Mouse (Mus musculus): ENCODE measurements around the gene Syn1. TPM values are rescaled to one million over a fixed set of nuclear protein-coding genes. Genes with fewer than 3 reads are reported as not detected.

The Syn1 gene
- 0.06 and 0.09 TPM in 2 replicates for polyA plus RNA-seq (2015; fragmentation: Nextera tagmentation; extraction: Ambion mirVana)

DNA sequence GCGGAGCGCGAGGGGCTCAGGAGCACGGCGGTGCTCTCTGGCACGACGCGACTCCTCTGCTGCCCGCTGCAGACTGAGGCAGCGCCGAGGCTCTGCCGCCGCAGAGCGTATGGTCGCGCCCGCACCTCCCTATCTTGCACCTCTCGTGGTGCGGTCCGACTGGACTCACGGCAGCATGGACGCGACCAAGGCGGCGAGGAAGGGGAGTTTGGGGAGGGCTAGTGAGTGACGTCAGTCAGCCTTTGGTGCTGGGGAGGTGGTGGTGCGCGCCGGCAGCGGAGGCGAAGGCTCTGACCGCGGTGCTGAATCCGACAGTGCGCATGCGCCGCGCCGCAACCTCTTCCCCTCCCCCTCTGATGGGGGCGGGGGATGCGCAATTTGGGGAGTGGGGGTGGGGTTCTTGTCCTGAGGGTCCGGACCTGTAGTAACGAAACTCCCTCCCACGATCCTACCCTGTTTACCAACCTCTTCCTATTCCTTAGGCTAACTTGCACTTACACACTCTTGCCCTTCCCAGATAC is at the start of gene Syn1:
Gene Syn1, minus strand, starts transcription at position 161 of the 521 bp plus-strand sequence.
- H3K9ac ChIP-seq = no peak within 1 kb of the TSS
- peak; percentile 63 for ATAC-seq (ENCODE audit: insufficient read depth)
- WGBS (ENCODE audit: insufficient replicate concordance) = 18% methylated on average over 44 of the region's 44 CpGs

DNA sequence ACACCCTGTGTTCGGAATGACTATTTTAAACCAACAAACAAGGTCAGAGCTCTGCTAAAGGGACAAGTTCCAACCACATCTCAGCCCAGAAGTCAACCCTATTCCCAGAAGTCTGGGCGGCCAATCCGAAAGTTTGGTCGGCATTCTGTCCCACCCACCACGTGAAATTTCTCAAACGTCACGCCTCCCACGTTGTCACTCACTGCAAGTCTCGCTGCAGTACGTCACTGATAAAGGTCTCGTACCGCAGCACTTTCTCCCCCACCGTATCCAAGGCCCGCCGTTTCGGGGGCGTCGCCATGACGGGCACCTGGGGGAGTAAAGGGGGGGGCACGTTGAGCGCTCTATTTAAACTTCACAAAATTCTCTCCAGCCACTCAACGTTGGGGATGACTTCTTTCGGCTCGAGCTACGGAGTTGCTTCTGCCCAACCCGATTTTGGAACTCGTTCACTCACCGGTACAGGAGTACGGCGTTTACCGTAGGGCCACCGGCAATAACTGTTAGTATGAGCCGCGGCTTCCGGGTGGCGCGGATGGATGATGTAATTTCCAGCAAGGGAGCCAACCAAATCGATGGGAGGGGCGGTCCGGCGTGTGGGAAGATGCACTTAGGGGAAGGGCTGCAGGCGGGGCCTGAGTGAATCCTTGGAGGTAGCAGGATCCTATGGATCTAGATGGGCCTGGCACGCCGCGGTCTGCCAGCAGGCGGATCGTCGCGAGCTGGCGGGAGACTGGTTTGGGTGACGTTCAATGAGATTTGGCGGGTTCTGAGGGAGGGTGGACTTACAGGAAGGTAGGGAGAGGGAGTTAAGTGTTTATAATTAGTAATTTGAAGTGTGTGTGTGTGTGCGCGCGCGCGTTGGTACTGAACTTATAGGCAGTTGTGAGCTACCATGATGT is 40.9 kb upstream of the Syn1 start, which contains the start of gene Uxt:
Gene Uxt, minus strand, starts transcription at position 541 of the 902 bp plus-strand sequence.
- Histone ChIP-seq H3K4me3 (replicated peaks) (peak within 1 kb of the TSS; percentile 66), H3K9ac (peak within 1 kb of the TSS; percentile 54), H3K9me3 (replicated peaks) (no peaks in the 10 kb centered on the region), H3K4me2 (peak within 1 kb of the TSS; percentile 66), H3K27ac (replicated peaks) (peak within 1 kb of the TSS; percentile 88), H3K36me3 (replicated peaks) (peaks cover 14% of the 10 kb centered on the region), H3K27me3 (no peaks in the 10 kb centered on the region), H3K4me1 (replicated peaks) (peaks cover 3% of the 10 kb centered on the region; the same call in 1 of the 2 replicates)
- WGBS (ENCODE audit: insufficient replicate concordance) = 16% methylated on average over 57 of the region's 57 CpGs
- peak; percentile 92 for ATAC-seq (ENCODE audit: insufficient read depth)

More for the DNA sequence above, at the start of gene Syn1:
- H3K4me3 ChIP-seq (replicated peaks) = peak within 1 kb of the TSS; percentile 36
- H3K36me3 ChIP-seq (replicated peaks) = no peaks in the 10 kb centered on the region
- no peaks in the 10 kb centered on the region for H3K9me3 ChIP-seq (replicated peaks)
- H3K27me3 ChIP-seq = peaks cover 48% of the 10 kb centered on the region
- no peaks in the 10 kb centered on the region for H3K4me1 ChIP-seq (replicated peaks)
- H3K4me2 ChIP-seq = peak within 1 kb of the TSS; percentile 56
- no peak within 1 kb of the TSS for H3K27ac ChIP-seq (replicated peaks)

DNA sequence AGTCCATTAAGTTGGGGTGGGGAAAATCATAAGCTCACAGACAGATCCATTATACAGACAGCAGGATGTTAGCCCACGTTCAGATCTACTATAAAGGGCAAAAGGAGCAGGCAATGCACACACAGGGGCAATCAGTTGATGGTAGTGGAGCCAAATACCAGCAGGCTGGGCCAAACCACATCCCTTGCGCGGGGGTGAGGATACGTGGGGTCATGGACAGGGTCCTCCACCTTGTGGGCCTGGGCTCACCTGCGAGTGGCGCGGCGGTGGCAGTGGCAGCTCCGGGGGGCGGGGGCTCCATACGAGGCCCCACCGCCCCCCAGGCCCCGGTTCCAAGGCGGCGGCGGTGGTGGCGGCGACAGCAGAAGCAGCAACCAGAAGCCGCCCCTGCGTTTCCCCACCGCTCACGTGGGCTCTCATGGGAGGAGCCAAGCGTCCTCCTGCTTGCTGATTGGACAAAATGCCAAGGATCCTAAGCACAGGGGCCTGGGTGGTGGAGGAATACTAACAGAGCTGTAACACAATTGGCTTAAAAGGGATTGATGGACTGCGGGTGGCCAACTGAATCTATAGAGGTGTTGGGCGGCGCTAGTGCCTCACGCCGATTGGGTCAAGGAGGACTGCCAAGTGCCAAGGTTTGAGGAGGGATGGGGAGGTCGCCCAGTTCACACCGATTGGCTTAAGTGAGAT is 29.5 kb upstream of the Syn1 start, which contains the start of gene Elk1:
Gene Elk1, minus strand, starts transcription at position 418 of the 690 bp plus-strand sequence.
- H3K27ac ChIP-seq (replicated peaks) = no peak within 1 kb of the TSS

DNA sequence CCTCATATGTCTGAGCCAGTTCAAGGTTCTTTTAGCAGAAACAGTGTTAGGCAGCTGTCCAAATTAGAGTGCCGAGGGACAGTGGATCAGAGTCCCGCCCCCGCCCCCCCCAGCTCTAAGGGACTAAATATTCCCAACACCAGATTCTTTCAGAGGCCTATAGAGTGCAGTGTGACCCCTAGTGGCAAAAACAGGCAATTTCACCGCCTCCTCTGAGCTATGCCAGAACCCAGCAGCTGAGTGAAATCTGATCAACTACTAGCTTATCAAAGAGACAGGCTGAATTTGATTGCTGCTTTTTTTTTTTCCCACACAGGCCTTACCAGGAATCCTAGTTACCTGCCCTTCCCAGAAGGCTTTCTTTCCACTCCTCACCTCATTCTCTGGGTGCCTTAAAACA is 25.3 kb upstream of the Syn1 start:
- Histone ChIP-seq H3K27me3 (no peaks in the 10 kb centered on the region), H3K4me1 (replicated peaks) (peaks cover 5% of the 10 kb centered on the region; the same call in 1 of the 2 replicates), H3K4me3 (replicated peaks) (no peak overlapping the region), H3K9ac (no peak overlapping the region), H3K27ac (replicated peaks) (no peak overlapping the region), H3K36me3 (replicated peaks) (no peaks in the 10 kb centered on the region), H3K4me2 (no peak overlapping the region), H3K9me3 (replicated peaks) (no peaks in the 10 kb centered on the region)
- no peak for ATAC-seq (ENCODE audit: insufficient read depth)
- WGBS (ENCODE audit: insufficient replicate concordance) = 6% methylated on average over 4 of the region's 4 CpGs

More for the DNA sequence above, 29.5 kb upstream of the Syn1 start, which contains the start of gene Elk1:
- H3K4me1 ChIP-seq (replicated peaks) = peaks cover 6% of the 10 kb centered on the region; the same call in 1 of the 2 replicates
- H3K27me3 ChIP-seq = no peaks in the 10 kb centered on the region
- peak; percentile 91 for ATAC-seq (ENCODE audit: insufficient read depth)
- 20% methylated on average over 30 of the region's 30 CpGs for WGBS (ENCODE audit: insufficient replicate concordance)
- H3K4me3 ChIP-seq (replicated peaks) = peak within 1 kb of the TSS; percentile 69
- peak within 1 kb of the TSS; percentile 76 for H3K4me2 ChIP-seq
- H3K9me3 ChIP-seq (replicated peaks) = no peaks in the 10 kb centered on the region
- no peaks in the 10 kb centered on the region for H3K36me3 ChIP-seq (replicated peaks)
- peak within 1 kb of the TSS; percentile 63 for H3K9ac ChIP-seq

DNA sequence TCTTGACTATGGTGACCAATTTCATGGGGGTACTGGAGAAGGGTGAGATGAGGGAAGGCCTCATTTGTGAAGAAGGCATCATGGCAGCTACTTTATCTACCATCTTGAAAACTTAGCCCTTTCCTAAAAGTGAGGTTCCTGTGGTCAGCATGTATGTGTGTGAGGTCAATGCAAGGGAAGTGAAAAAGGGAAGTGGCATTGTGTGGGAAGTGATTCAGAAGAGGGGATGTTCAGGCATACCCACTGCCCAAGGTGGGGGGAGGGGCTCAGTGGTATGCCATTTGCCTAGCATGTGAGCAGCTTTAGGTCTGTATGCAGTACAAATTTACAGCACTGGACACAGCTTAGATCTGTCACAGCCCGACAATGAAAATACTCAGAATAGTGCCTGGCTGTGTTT is 11.2 kb upstream of the Syn1 start:
- no peak for ATAC-seq (ENCODE audit: insufficient read depth)
- WGBS (ENCODE audit: insufficient replicate concordance) = 33% methylated on average over 1 of the region's 1 CpGs
- H3K9me3 ChIP-seq (replicated peaks) = no peaks in the 10 kb centered on the region

DNA sequence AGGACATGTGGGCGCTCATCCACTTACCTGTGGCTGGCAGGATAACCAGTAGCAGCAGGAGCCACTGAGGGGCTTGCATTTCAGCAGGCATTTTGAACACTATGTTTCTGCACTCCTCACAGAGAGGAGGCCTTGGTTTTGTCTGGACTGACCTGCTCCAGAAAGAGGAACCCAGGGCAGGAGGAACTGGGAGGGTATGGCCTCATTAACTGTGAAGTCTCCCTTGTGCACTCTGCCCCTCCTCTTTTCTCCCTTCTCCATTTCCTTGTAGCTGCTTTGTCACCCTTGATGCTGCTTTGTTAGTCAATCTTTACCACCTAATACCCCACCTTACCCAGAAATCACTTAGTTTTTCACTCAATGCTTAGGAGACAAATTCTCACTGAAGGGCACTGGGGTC is 10.6 kb upstream of the Syn1 start, which contains the start of gene Cfp:
Gene Cfp, minus strand, starts transcription at position 192 of the 400 bp plus-strand sequence.
- peak within 1 kb of the TSS; percentile 7; the same call in 1 of the 2 replicates for H3K4me3 ChIP-seq (replicated peaks)
- no peak within 1 kb of the TSS for H3K9ac ChIP-seq
- H3K27ac ChIP-seq (replicated peaks) = no peak within 1 kb of the TSS; the same call in 1 of the 2 replicates
- no peaks in the 10 kb centered on the region for H3K9me3 ChIP-seq (replicated peaks)
- H3K4me2 ChIP-seq = no peak within 1 kb of the TSS
- WGBS (ENCODE audit: insufficient replicate concordance) = 41% methylated on average over 1 of the region's 1 CpGs
- ATAC-seq (ENCODE audit: insufficient read depth) = no peak; the same call in 1 of the 2 replicates
- no peaks in the 10 kb centered on the region for H3K4me1 ChIP-seq (replicated peaks)
- H3K36me3 ChIP-seq (replicated peaks) = no peaks in the 10 kb centered on the region
- H3K27me3 ChIP-seq = no peaks in the 10 kb centered on the region

More for the DNA sequence above, 11.2 kb upstream of the Syn1 start:
- no peak overlapping the region for H3K27ac ChIP-seq (replicated peaks)
- no peaks in the 10 kb centered on the region for H3K4me1 ChIP-seq (replicated peaks)
- H3K4me3 ChIP-seq (replicated peaks) = no peak overlapping the region
- H3K27me3 ChIP-seq = no peaks in the 10 kb centered on the region
- H3K36me3 ChIP-seq (replicated peaks) = no peaks in the 10 kb centered on the region
- no peak overlapping the region for H3K4me2 ChIP-seq
- H3K9ac ChIP-seq = no peak overlapping the region

DNA sequence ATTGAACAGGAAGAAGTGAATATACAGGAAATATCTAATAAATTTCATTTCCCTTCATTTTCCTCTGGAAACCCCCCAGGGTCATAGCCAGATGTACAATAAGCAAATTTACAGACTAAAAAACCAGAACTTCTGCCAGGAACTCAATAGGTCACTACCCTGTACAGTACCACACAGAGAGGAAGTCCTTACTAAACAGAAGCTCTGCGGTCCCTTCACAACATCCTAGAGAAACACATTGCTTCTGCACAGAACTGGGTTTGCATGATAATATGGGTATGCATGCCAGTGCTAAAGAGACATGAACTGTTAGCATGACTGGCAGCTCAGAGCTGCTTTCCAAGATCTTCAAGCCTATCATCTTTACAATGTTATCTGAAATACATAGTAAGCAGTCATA is 9.1 kb upstream of the Syn1 start:
- H3K9me3 ChIP-seq (replicated peaks) = no peaks in the 10 kb centered on the region
- H3K4me2 ChIP-seq = no peak overlapping the region
- no peak overlapping the region for H3K27ac ChIP-seq (replicated peaks)
- H3K4me3 ChIP-seq (replicated peaks) = no peak overlapping the region
- no peak for ATAC-seq (ENCODE audit: insufficient read depth)
- no peaks in the 10 kb centered on the region for H3K4me1 ChIP-seq (replicated peaks)
- H3K36me3 ChIP-seq (replicated peaks) = no peaks in the 10 kb centered on the region
- 24% methylated on average over 1 of the region's 1 CpGs for WGBS (ENCODE audit: insufficient replicate concordance)
- no peak overlapping the region for H3K9ac ChIP-seq
- no peaks in the 10 kb centered on the region for H3K27me3 ChIP-seq

DNA sequence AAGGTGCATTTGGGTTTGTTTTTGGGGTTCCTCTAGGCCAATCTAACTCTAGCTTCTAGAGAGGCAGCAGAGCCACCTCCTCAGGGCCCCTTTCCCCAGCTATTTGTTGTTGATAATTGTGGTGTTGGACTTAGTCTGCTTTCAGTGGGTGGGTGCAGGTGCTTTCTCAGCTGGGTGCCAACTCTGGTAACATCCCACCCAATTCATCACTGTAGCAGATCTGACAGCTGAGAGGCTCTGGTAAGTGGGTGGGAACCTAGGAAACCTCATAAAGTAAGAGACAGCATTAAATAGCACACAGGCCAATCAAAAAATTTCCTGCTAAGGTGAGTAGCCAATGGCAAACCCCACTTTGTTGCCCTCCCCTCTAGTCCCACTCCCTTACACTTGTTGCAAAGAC is 4.2 kb upstream of the Syn1 start:
- Histone ChIP-seq H3K9me3 (replicated peaks) (no peaks in the 10 kb centered on the region), H3K27ac (replicated peaks) (no peak overlapping the region), H3K4me1 (replicated peaks) (no peaks in the 10 kb centered on the region), H3K4me2 (no peak overlapping the region), H3K9ac (no peak overlapping the region), H3K36me3 (replicated peaks) (no peaks in the 10 kb centered on the region), H3K27me3 (peaks cover 25% of the 10 kb centered on the region), H3K4me3 (replicated peaks) (no peak overlapping the region)
- ATAC-seq (ENCODE audit: insufficient read depth) = no peak

DNA sequence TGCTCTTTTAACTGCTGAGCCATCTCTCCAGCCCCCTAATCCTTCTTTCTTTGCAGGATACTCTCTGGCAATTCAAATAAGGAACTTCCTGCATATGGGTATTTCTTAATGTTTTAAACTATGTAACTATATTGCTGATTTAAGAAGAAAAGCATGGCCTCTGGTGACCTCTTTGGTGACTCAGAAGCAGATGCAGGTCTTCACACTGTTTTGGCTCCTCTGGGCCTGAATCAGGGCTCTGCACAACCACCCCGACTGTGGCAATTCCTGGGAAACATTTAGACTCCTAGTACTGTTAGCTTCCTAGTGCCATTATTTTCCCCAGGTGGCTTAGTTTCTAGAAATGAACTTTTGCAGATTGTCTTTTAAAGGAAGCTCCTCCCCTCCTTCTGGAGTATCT is 2.7 kb upstream of the Syn1 start:
- H3K4me3 ChIP-seq (replicated peaks) = no peak overlapping the region
- H3K4me2 ChIP-seq = no peak overlapping the region
- no peaks in the 10 kb centered on the region for H3K4me1 ChIP-seq (replicated peaks)
- H3K27me3 ChIP-seq = peaks cover 40% of the 10 kb centered on the region
- no peaks in the 10 kb centered on the region for H3K36me3 ChIP-seq (replicated peaks)
- no peaks in the 10 kb centered on the region for H3K9me3 ChIP-seq (replicated peaks)
- no peak for ATAC-seq (ENCODE audit: insufficient read depth)
- no peak overlapping the region for H3K27ac ChIP-seq (replicated peaks)
- 45% methylated on average over 1 of the region's 1 CpGs for WGBS (ENCODE audit: insufficient replicate concordance)
- H3K9ac ChIP-seq = no peak overlapping the region

DNA sequence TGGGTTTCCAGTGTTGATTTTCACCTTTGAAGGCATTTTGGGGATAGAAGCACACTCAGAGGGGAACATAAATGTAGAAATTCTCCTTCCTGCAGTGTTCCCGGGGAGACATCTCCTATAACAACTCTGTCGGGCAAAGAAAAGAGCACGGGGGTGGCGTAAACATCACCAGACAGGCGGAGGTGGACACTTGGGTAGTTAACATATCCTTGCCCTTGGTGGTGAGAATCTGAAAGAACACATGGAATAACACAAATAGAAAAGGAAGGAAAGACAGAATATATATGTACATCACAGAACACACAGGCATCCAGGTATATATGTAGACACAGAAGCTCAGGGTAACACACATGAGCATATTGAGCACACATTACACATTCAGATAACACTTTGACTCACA is 562 bp upstream of the Syn1 start:
- peaks cover 48% of the 10 kb centered on the region for H3K27me3 ChIP-seq
- WGBS (ENCODE audit: insufficient replicate concordance) = 39% methylated on average over 5 of the region's 5 CpGs
- H3K9ac ChIP-seq = no peak overlapping the region
- no peaks in the 10 kb centered on the region for H3K4me1 ChIP-seq (replicated peaks)
- no peak overlapping the region for H3K27ac ChIP-seq (replicated peaks)
- H3K4me3 ChIP-seq (replicated peaks) = no peak overlapping the region
- no peak for ATAC-seq (ENCODE audit: insufficient read depth)
- H3K9me3 ChIP-seq (replicated peaks) = no peaks in the 10 kb centered on the region
- H3K4me2 ChIP-seq = no peak overlapping the region
- no peaks in the 10 kb centered on the region for H3K36me3 ChIP-seq (replicated peaks)
